Mouse (Mus musculus) right cerebral cortex, adult 2 months (tissue): ENCODE data around the gene Cmip.

ENCODE experiments used
- DNase-seq, 2 experiments: peaks; one replicate each; pipeline ENCODE4 v3.0.0; 2021 to 2022; ENCODE audit warnings: low spot score in 2 of 2

Gene Cmip

DNA sequence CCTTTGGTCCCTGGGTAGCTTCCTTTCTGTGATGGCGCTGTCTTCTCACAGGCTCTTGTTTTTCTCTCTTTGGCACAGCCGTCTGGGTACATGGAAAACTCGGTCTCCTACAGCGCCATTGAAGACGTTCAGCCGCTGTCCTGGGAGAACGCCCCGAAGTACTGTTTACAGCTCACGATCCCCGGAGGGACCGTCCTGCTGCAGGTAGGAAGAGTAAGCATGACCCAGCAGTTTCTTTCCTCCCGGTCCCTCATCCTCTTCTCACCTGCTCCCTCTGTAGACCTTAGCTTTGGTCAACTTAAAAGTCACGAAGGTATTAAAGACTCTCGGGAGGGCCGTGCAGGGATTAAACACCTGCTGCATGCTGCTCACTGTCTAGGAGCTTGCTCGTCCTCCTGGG, 120.1 kb downstream of the Cmip start:
- no peak for DNase-seq

DNA sequence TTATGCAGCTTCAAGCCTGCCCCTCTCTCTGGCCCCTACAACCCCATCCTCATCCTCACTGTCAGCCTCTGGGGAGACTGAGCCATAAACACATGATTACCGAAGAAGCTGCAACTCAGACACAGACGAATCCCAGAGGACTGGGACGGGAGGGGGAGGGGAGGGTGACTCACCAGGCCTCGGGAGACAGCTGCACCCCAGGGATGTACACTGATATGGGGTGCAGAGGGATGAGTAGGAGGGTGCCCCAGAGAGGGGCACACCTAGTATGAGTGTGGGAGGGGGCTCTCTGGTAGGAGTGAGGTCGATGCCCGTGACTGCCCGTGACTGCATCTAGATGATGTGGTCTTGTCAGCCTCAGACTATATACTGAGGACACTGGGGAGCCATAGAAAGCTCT, 121.8 kb downstream of the Cmip start:
- DNase-seq: peak in 1 of 2 experiments; percentile 56

DNA sequence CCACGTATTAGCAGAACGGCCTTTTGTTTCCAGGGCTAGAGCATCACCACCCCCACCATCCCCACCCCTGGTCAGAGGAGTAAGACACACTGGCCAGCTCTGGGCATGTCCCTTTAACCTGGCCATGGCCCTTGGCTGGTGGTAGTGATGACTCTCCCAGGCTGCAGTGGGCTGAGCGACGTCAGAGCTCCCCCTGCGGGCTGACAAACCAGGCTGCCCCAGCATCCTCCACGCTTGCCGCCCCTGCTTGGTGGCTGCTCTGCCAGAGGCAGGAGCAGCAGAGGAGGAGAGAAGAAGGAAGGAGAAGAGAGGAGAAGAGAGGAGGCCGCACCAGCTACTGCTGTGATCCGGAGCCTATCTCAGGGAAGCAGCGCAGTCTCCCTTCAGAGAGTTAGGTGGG, 122.3 kb downstream of the Cmip start:
- DNase-seq: peak; percentile 83 to 84

DNA sequence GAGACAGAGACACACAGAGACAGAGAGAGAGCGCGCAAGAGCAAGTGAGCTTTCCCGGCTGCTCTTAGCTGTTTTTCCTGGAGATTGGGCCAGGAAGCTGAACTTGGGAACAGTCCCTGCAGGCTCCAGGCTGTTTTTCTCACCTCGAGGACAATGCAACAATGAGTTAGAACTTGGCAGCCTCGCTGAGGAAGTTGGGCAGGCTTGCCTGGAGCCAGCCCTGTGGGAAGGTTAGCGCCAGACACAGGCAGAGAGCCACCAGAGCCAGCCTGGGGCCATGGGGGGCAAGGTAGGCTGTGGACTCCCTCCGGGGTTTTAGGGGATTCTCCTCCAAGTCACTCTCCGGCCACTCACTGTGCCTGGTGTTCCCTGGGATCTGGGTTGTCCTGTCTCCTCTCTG, 123.9 kb downstream of the Cmip start:
- DNase-seq: no peak

DNA sequence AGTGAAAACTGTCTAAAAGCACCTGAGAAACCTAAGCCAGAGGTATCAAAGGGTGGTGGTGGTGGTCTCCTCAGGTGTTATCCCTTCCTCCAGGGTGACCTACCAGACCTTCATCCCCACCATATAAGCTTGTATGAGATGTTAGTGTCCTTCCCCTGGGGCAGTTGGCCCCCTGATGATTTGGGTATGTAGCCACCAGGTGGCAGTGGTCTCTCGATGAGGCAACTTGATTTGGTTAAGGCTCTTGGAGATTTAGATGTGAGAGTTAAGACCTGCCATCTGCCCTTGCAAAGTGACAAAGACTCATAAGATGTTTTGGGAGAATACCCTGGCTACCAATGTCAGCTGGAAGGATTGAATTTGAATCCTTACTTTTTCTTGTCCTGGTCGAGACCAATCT, 129.3 kb downstream of the Cmip start:
- no peak for DNase-seq

DNA sequence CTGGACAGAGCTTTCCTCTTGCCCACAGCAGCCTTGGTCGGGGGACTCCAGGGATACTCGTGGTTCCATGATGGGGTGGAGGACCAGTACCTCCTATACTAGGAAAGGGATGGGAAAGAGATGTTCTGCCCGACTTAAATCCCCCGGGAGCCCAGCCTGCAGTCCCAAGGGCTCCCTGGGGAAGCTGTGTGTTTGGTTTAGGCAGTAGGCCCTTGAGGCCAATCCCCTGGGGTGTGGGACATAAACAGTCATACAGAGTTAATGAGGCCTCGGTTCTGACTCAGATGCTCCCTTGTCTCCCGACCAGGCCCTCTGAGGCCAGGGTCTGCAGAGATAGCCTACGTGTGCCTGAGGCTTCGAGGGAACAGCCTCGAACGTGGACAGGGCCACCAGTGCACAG, 130.8 kb downstream of the Cmip start:
- DNase-seq: no peak

DNA sequence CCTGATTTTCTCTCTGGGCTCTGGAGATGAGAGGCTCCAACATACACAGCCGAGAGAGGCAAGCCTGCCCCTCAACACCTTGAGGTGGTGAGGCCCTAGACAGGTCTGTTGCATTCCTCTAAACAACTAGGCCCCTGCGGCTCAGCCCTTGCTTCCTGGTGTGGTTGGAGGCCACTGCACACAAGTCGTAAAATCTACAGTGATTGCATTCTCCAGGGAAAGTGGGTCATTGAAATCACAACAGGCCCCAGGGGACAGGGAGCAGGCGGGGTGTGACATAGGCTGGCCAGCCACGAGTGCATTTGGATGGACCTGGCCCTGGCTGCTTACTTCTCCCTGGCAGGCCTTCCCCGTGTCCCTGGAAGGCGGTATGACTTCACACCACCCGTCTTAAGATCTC, 131.5 kb downstream of the Cmip start:
- no peak for DNase-seq

DNA sequence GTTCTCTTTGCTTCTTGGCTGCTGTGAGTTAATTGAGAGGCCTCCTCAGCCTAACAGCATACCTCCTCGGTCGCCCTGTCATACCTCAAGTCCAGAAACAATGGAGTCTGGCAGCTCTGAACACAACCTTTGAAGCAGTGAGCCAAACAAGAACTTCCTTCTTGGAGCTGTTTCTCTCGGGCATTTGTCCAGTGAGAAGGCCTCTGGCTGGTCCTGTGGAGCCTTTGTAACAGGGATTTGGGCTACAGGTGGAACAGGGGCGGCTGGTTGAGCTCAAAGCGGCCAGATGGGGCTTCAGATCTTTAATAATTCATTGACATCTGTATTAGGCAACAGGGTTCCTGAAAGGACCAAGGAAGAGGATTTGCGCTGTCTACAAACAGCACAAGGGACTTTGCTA, 137.0 kb downstream of the Cmip start:
- DNase-seq: no peak

DNA sequence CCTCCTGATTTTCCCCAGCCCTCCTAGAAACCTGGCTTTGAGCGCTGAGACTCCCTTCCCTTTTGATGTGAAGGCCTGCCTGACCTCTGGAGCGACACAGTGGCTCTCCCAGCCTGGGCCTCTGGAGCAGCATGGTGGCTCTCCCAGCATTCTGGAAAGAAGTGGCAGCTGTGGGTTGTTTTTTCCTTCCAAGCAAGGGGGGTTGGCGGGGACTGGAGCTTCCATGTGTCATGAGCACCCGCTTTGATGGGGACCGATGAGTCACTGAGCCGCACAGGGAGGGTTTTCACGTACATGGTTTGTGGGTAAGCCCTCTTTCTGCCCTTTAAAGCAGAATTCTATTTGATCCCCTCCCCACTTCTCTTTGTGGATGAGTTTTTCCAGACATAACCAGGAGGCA, 138.2 kb downstream of the Cmip start:
- peak; percentile 77 to 80 for DNase-seq

DNA sequence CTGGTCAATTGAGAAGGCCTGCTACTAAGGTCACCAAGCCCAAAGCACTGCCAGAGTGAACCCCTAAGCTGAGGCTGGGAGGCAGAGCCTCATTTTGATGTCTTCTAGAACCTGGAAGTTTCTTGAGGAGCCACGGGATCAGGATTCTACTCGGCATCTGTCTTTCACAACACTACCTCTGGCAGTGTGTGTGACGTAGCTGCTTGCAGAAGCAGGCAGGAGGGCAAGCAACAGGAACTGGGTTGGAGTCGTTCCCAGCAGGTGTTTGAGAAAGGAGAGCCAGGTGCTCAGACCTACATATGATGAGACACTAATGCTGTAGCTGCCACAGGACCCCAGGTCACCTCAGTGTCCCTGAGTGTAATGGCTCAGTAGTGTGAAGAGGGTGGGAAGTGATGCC, 140.0 kb downstream of the Cmip start:
- no peak for DNase-seq

DNA sequence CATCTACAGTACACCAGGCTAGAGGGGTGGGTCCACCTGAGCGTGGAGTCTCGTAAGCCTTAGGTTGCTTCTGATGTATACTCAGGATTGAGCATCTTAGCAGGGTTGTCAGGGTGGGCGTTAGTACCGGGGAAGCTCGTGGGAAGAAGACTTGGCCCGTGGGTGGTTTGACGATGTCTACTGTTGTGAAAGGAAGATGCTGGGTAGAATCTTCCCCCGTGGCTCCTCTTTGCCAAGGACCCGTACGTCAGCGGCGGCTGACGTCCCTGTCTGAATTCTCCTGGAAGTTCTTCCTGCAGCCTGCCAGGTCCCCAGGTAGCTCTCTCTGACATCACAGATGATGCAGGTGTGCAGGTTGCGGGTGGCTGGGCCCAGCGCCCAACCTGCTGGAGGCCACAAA, 140.9 kb downstream of the Cmip start:
- peak; percentile 63 for DNase-seq

DNA sequence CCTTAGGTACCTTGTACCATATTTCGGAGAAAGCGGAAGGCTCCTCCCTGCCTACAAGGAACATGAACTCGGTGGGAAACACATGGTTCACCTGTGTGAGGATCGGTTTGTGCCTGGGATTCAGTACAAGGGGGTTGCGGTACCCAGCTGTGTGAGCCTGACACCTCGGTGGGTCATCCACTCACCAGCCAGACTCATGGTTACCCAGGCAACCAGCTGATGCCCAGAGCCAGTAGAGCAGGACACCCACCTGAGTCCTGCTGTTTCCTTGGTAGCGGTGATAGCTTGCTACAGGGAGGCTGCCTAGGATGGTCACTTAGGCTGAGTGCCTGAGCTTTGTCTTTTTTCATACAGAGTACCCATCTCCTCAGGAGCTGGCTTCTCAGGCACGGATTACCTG, 142.4 kb downstream of the Cmip start:
- DNase-seq: no peak

DNA sequence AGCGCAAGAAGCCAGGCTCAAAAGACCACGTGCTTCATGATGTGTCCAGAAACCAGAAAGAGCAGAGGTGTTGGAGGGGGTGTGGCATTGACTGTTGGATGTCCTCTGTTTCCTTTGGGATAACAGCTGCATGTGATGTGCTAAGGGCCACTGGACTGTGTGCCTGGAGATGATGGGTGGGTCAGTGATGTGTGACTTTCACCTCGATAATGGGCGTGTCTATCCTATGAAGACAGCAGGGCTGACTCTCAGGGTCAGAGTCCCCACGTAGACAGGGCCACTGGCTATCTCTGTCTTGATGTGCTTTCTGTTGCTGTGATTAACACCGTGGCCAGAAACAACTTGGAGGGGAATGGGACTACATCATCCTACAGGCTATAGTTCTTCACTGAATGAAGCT, 144.0 kb downstream of the Cmip start:
- no peak for DNase-seq

DNA sequence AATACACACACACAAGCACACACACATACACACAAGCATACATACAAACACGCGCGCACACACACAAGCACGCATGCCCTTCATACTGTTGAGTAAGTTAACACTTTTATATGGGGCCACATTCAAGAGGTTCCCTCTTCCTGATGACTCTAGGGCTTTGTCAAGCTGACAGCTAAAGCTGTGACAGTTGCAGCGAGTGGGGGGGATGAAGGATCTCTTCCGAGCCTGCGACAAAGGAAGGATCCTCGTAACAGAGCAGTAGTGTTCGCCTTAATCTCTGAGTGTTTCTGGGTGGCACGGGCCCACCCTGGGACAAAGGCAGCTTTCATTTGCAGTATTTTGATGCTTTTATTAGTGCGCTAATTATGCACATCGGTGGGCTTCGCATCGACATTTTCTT, 145.0 kb downstream of the Cmip start:
- DNase-seq: no peak

DNA sequence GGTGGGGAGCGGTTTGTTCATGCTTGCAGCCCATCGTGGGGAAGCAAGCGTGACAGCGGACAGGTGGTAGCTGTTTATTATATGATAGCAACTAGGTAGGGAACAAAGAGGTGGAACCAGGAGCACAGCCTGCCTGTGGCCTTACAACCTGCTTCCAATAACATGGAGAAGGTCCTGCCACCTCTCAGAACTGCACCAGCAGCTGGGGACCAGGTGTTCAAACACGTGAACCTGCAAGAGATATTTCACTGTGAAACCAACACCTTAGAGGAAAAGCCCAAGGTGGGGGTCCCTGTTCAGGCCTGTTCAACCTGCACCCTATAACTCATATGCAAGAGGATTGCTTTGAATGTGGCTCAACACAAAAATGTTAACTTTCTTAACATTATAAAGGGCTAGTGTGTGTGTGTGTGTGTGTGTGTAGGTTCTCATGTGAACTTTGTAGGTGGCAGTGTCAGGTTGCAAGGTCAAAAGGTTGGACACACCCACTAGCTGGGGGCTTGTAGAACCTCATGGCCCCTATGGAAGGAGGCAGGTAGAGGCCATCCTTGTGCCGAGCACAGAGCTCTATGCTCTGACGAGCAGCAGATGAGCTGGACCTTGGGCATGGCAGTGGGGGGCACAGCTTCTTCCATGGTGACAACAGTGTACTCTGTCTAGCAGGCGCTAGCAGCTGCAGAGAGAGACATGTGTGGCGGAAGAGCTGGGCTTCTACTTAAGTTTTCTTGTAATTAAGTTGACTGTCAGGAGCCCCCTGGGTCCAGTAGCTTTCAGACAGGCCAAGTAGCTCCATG, 146.2 kb downstream of the Cmip start:
- DNase-seq: no peak

DNA sequence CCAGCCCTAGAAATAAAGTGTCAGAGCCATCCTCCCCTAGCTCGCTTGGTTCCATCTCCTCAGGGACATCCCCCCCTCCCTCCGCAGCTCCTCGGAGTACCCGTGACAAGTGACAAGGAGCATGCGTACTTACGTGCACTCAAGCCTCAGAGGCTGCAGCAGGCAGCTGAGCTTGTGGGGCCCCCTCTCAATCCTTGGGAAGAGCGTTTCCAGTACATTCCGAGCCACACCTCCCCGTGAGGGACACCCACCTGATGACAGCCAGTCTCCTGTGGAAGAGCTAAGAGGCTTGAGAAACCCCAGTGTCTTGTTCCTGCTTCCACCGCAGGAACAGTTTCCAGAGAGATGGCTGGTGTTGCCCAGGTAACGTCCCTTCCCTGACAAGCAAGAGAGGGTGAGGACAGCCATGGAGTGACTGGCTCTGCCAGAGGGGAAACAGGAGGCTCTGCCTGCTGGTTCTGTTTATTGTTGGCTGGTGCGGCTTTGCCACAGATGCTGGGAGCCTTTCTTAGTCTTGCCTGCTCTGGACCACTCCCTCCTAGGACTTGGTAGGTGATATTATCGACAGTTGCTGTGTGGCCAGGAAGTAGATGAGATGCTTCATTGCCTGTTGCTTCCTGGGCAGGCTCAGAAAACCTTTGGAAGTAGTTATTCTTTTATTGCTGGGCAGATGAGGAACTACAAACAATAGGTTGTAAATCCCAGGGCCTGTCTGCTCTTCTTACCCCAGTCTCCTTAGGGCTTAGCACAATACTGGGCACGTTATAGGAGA, 147.0 kb downstream of the Cmip start:
- peak in 1 of 2 experiments; percentile 50 for DNase-seq

DNA sequence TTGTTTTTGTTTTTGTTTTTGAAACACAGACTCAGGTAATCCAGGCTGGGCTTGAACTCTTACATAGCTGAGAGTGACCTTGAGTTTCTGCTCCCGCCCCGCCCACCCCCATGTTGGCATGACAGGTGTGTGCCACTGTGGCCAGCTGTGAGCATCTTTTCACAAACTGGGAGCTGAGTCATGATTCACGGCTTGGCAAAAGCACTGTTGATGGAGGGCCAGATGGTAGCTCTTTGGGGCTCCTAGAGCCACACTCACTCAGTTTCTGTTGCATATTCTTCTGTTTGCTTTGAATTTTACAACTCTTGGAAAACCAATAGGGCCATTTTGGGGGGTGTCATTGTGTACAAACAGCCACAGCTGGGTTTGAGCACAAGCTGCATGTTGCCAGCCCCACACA, 149.2 kb downstream of the Cmip start:
- no peak for DNase-seq

DNA sequence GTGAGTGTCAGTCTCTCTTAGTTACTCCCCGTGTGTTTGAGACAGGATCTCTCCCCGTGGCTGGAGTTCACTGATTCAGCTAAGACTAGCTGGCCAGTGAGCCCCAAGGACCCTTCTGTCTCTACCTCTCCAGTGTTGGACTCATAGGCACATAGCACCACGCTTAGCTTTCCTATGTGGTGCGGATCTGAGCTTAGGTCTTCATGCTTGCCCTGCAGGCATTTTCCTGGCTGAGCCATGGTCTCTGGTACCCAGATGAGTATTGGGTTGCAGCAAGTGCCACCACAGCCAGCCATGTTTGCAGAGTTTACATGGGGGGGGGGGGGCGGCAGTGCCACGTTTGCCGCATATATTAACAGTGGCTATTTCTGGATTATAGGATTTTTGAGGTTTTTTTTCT, 151.8 kb downstream of the Cmip start:
- no peak for DNase-seq

DNA sequence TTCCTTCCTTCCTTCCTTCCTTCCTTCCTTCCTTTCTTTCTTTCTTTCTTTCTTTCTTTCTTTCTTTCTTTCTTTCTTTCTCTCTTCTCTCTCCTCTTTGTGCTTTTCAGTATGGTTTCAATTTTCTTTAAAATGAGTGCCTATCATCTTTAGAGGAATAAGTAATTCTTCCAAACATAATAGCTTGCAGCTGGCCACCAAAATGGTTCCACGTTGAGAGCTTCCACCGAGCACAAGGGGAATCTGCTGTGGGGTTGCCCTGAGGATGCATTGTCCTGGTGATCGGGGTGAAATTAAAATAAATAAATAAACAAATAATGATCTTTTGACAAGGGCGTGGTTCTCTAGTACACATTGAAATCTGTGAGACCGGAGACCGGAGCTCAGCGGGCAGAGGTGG, 152.2 kb downstream of the Cmip start:
- no peak for DNase-seq

DNA sequence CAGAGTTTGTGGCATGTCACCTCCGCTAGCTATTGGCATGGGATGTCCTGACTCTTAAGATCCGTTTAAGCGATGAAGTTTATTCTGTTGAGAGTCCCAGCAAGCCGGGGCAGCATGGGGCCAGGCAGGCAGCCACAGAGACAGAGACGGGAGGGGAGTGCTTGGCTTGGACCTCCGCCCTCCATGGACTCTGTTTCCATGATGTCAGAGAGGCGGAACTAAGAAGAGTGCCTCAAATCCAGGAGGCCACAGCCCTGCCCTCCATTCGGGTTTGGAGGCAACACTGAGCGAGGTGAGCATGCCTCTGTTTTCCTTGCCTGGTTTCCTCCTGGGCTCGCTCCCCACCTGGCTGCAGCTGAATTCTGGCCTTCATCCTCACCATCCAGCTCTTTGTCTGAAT, 153.5 kb downstream of the Cmip start:
- no peak for DNase-seq

DNA sequence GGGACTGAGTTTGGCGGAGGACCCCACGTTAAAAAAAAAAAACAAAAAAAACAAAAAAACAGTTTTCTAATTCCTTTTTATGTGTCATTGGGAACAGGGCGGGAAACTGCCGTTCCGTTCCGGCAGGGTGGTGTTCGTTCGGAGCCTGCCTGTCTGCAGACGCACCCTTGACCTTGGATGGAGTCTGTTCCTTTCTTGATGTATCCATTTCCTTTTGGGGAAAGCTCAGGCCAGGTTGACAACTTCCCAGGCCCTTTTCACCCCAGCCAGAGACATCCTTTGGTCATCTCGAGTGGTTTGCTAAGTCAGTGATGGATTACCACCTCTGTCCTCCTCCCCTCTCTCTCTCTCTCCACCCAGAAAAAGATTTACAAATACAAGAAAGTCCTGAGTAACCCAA, 154.0 kb downstream of the Cmip start:
- DNase-seq: no peak

DNA sequence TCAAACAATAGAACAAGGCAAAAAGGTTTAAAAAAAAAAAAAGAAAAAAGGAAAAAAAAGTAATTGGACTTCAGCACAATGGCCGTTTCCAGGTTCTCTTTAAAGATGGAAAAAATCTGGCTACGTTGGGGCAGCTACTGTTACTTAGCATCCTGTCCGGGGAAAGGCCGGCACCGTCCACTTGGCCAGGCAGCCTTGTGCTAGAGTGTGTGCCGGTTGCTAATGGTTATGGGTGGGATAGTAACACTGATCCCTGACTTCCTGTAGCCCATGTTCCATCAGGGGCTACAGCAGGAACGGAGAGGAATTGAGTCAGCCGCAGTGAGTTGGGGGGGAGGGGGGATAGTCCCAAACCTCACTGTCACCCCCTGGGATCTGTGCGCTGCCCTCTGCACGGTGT, 155.4 kb downstream of the Cmip start:
- DNase-seq: no peak

DNA sequence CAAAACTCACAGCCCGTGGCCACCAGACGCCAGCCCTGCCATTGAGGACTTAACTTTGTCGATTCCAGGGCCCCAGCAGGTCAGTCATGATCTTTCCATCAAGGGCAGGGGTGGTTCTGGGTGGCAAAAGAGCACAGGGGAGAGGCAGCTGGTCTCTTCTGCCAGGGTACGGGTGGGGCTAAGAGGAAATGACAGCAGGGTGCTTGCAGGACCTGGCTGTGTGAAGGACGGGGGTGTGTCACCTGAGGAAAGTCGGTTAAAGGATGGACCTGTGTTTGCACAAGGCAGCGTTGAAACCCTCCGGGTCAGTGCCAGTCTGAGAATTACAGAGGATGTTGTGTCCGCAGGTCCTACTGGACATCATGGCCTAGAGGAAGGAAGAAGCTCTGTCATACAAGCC, 161.0 kb downstream of the Cmip start:
- DNase-seq: no peak
